Mouse (Mus musculus) thymus, postnatal 25 days (tissue): ENCODE measurements at regions not wholly inside any gene's neighbourhood (a gene's known extent, or its start where the extent isn't known, plus 50 kb on each side); places are given as distances from the start of the nearest gene placed in this dataset.

Source experiments
- DNase-seq: peaks from one replicate; pipeline ENCODE4 v3.0.0; 2022

DNA sequence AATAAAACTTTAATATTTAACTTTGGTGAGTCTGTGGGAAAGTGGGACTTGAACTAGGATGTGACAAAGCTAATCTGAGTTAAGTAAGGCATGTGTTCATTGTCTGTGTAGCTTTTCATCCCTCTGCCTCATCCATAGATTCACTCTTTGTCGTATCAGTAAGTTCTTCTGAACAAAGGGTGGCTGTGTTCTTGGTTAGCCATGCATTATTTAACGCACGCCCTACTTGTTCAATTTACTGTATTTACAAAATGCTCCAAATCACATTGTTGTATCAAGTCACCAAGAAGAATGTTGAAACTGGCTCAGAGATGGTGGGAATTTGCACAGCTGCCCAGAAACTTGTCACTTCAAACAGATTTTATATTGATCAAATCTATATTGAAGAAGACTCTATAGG is 132.2 kb upstream of the Meis1 start:
- no peak for DNase-seq

DNA sequence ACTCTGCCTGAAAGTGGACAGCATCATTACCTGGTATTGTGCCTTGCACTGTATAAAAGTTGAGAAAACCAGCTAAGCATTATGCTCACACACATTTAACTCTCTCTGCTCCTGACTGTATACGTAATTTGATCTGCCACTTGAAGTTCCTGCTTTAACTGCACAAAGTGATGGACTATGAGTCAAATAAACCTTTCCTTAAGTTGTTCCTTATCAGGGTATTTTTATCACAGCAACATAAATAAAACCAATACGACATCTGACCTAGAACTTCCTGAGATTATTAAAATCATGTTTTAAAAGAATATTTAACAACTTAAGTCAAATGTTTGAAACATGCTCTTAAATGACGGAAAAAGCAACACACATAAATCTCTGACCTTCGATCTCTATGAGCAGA is 134.9 kb upstream of the Meis1 start:
- DNase-seq: no peak

GRCm38 (mm10) chr11:19154813-19155616 is 136.2 kb upstream of the Meis1 start:
- no peak for DNase-seq

- DNase-seq: no peak
Measured at GRCm38 (mm10) chr11:19155617-19155983, 136.8 kb upstream of the Meis1 start.

GRCm38 (mm10) chr11:19160227-19160626 is 141.4 kb upstream of the Meis1 start:
- DNase-seq: no peak

DNA sequence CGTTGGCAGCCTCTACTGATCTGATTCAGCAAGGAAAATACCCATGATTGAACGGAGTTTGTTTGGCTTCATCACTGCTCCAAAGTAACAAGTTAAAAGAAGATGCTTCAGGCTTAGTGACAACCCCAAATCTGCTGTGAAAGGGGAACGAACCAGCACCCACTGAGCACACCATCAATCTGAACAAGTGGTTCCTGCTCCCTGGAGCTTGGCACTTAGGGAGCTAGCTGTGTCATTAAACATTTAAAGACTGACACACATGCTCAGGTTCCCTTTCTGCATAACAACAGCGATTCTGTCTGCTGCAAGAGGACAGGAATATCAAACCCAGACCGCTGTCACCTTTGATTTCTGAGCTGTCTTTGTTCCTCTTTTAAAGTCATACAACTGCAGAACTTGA is 141.9 kb upstream of the Meis1 start:
- no peak for DNase-seq

GRCm38 (mm10) chr11:19170938-19171337 is 152.2 kb upstream of the Meis1 start:
- no peak for DNase-seq

DNA sequence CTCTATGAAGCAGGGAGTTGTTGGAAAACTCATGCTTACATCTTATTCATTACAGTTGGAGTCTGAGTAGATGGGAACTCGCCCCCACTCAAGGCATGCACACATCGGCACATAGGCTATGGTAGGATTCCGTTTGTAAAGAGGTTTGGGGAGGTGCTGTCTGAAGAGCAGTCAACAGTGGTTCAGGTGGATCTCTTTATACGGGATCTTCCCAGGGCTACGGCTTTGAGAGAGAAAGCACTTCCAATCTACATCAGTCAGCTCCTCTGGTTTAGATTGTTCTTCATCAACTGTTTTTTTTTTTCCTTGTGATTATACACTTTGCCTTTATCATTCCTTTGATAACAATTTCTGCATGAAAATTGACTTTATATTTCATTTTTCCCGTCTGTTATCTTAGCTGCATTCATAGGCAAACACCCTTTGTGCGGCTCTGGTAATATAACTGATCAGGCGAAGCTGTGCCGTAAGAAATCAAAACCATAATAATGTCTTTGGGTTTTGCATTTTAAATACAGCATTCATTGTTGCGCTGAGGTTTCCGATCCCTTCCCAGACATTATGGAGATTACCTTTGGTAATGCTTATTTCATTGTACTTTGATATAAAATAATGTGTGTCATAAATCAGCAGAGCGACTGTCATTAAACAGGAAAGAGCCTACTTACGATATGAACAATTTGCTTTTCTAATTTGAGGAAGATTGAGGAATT is 155.7 kb upstream of the Meis1 start:
- DNase-seq: no peak

DNA sequence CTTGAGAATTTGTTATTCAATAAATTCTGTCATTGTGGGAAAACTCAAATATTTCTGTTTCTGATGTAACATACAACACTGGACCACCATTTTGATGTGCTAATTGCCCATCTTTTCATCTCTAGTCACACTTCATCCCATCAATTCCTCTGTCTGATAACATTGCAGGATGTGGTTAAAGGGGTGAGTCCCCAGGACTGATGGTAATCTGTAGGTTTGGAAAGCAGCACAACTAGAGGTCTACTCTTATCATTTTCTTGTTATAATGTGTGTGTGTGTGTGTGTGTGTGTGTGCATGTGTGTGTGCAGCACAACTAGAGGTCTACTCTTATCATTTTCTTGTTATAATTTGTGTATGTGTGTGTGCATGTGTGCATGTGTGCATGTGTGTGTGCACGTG is 160.5 kb upstream of the Meis1 start:
- DNase-seq: no peak

DNA sequence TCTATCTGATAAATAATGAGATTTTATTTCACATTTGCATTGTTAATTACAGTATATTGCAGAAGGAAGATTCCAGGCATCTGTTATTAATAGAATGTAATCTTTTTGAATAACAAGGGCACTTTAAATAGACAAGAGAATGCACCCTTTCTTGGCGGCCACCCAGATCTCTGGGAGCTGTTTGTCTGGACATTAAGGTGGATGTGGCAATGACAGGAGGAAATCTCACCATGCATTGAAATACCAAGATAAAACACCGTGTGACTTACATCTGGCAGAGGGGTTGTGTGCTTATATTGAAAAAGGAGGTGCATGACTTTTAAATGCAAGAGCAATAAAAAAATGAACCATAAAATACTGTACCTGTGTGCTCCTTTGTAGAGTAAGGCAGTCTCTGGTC is 171.0 kb upstream of the Meis1 start:
- no peak for DNase-seq

GRCm38 (mm10) chr11:19194464-19194863 is 175.7 kb upstream of the Meis1 start:
- no peak for DNase-seq

DNA sequence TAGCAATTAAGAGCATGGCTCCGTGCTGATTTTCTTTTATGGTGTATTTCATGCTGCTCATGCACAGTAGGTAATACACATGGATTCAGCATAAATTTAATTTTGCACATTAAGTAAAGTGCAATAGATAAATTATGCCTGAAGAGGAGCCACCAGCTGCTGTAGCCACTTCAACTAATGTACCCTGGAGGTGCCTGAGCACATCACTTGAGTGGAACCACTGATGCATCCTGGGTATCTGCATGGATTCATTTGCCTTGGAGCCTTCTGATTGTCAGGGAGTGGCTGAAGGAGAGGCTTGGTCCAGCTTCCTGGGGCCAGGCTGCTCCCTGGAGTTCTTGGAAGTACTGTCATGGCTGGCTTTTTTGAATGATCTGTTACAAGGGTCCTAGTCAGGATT is 179.0 kb upstream of the Meis1 start:
- DNase-seq: no peak

- DNase-seq: no peak
Measured at GRCm38 (mm10) chr11:19202602-19203517, 184.1 kb upstream of the Meis1 start.

DNA sequence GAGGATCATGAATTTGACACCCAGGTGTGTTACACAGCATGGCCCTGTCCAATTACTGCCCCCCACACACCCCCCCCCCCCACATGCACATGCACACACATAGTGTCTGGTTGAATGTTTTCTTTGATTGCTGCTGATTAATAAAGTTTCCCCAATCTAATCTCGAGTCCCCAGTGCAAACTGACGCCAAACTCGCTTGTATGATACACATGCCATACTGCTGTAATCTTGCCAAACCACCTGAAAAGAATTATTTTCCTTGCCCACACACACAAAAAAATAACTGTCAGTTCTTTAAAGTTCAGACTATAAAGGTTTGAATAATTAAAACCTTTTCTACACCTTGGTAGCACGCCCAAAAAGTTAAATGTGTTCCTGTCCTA is 184.7 kb upstream of the Meis1 start:
- DNase-seq: no peak

GRCm38 (mm10) chr11:19203968-19204367 is 185.2 kb upstream of the Meis1 start:
- no peak for DNase-seq

GRCm38 (mm10) chr11:19204521-19204920 is 185.7 kb upstream of the Meis1 start:
- no peak for DNase-seq

- no peak for DNase-seq
Measured at GRCm38 (mm10) chr11:19205174-19205573, 186.4 kb upstream of the Meis1 start.

GRCm38 (mm10) chr11:19219476-19219875 is 200.7 kb upstream of the Meis1 start:
- DNase-seq: no peak

DNA sequence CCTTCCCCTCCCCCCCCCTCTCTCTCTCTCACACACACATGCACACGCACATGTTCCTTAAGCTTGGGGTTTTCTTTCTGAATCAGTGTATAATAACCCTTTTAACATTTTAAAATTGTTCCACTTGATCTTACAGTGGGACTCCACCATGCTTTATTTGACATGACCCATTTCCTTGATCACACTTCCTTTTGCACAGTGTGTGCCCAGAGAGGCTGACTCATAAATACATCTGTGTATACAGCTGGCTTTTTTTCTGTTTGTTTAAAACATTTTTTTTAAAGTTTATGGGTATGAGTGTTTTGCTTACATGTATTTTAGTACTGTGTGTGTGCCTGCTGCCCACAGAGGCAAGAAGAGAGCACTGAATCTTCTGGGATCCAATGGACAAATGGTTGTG is 202.7 kb upstream of the Meis1 start:
- DNase-seq: no peak

DNA sequence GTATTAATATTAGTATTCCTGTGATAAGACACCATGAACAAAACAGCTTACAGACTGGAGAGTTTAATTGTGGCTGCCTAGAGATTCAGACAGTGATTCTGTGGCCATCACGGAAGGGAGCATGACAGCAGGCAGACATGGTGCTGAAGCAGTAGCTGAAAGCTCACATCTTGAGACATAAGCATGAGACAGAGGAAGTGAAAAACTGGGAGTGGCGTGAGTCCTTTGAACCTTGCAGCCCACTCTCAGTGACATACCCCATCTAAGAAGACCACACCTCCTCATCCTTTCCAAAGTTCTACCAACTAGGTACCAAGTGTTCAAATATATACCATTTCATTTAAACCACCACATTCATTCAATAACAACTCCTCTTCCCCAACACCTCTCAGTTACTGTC is 208.0 kb upstream of the Meis1 start:
- no peak for DNase-seq

DNA sequence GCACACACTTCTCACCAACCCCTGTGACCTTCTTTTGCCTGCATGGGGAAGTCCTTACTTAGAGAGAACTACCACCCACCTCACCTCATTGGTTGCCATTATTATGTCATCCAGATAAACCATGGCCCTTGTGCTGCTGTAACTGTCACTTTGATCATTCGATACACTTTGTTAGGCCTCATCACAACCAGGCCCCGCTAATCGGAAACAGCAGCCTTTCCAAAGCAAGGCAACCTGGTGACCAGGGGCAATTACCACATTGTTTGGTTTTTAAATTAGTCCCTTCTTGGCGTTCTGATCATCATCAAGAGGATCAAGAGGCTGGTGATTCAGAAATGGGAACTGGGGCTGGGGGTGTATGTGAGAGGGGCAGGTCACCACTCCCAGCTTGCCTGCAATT is 208.9 kb upstream of the Meis1 start:
- DNase-seq: no peak

GRCm38 (mm10) chr11:19246390-19247114 is 227.8 kb upstream of the Meis1 start:
- no peak for DNase-seq

- DNase-seq: no peak
Measured at GRCm38 (mm10) chr11:19253605-19254004, 234.8 kb upstream of the Meis1 start.
